In genomic region chr7:116308632-116308991, GRCm38 (mm10) we compare ENCODE assay signal across 7 mouse cellular contexts. TPM values are rescaled to one million over a fixed set of nuclear protein-coding genes. Genes with fewer than 3 reads are reported as not detected.
DNase-seq lines count a peak whose midpoint lies in the region; ATAC-seq and TF ChIP-seq lines count a peak whose summit lies in the region.

No protein-coding gene starts in this region.

- H3K36me3 ChIP-seq in ES-E14 (ENCODE audit: control insufficient read depth, insufficient read depth, low read length, poor library complexity, severe bottlenecking) = no peaks in the 10 kb centered on the region; the same call in 1 of the 2 replicates
- no peaks in the 10 kb centered on the region for H3K36me3 ChIP-seq in forebrain, postnatal 0 days (ENCODE audit: insufficient read depth)
- H3K36me3 ChIP-seq in limb, embryonic 11.5 days (ENCODE audit: control insufficient read depth, insufficient read depth, low read length) = no peaks in the 10 kb centered on the region
- H3K36me3 ChIP-seq in neural tube, embryonic 13.5 days = no peaks in the 10 kb centered on the region

- H3K27ac ChIP-seq in ES-E14 (ENCODE audit: insufficient read depth, low read depth, low read length, poor library complexity, severe bottlenecking) = peak overlapping the region; percentile 98
- H3K27ac ChIP-seq in forebrain, postnatal 0 days (ENCODE audit: low read depth, low read length) = no peak overlapping the region
- no peak overlapping the region for H3K27ac ChIP-seq in limb, embryonic 11.5 days (replicated peaks; ENCODE audit: low read depth, low read length)
- no peak overlapping the region for H3K27ac ChIP-seq in neural tube, embryonic 13.5 days (replicated peaks)

- peak overlapping the region; percentile 89 to 98 for H3K4me3 ChIP-seq in ES-E14 (ENCODE audit: insufficient read depth in 1 of 2, low read depth in 1 of 2, low read length in 2 of 2, poor library complexity in 1 of 2, severe bottlenecking in 1 of 2)
- H3K4me3 ChIP-seq in forebrain, postnatal 0 days (ENCODE audit: low read depth, low read length) = peak overlapping the region; percentile 60
- peak overlapping the region; percentile 61 for H3K4me3 ChIP-seq in limb, embryonic 11.5 days (ENCODE audit: low read depth, low read length)
- peak overlapping the region; percentile 71 for H3K4me3 ChIP-seq in neural tube, embryonic 13.5 days

- WGBS in forebrain, postnatal 0 days = 9% methylated on average over 15 of the region's 16 CpGs
- 6% methylated on average over 15 of the region's 16 CpGs for WGBS in limb, embryonic 11.5 days
- 3% methylated on average over 16 of the region's 16 CpGs for WGBS in neural tube, embryonic 13.5 days

- no peaks in the 10 kb centered on the region for H3K9me3 ChIP-seq in ES-E14 (ENCODE audit: control insufficient read depth, insufficient read depth, low read depth, low read length)
- H3K9me3 ChIP-seq in forebrain, postnatal 0 days (ENCODE audit: low read length) = no peaks in the 10 kb centered on the region
- no peaks in the 10 kb centered on the region for H3K9me3 ChIP-seq in limb, embryonic 11.5 days (ENCODE audit: control insufficient read depth, low read length)
- no peaks in the 10 kb centered on the region for H3K9me3 ChIP-seq in neural tube, embryonic 13.5 days

- peak; percentile 71 for DNase-seq in ES-E14 (ENCODE audit: low read depth, low spot score)
- DNase-seq in forebrain, postnatal 0 days = peak; percentile 25
- DNase-seq in limb, embryonic 11.5 days (ENCODE audit: low spot score) = no peak
- DNase-seq in gastrocnemius, postnatal 25 days = no peak
- no peak for DNase-seq in left cerebral cortex, adult 8-10 months (ENCODE audit: low spot score in 2 of 2)

- peak overlapping the region; percentile 88 for H3K9ac ChIP-seq in ES-E14 (ENCODE audit: insufficient read depth, low read depth, low read length, poor library complexity, severe bottlenecking)
- H3K9ac ChIP-seq in forebrain, postnatal 0 days = no peak overlapping the region
- H3K9ac ChIP-seq in limb, embryonic 11.5 days (ENCODE audit: low read length) = no peak overlapping the region
- peak overlapping the region; percentile 43; the same call in 1 of the 2 replicates for H3K9ac ChIP-seq in neural tube, embryonic 13.5 days

- peaks cover 17% of the 10 kb centered on the region; the same call in 1 of the 2 replicates for H3K27me3 ChIP-seq in forebrain, postnatal 0 days (ENCODE audit: insufficient read depth, low read length)
- peaks cover 10% of the 10 kb centered on the region; the same call in 1 of the 2 replicates for H3K27me3 ChIP-seq in limb, embryonic 11.5 days (ENCODE audit: control insufficient read depth, insufficient read depth, low read length)
- peaks cover 20% of the 10 kb centered on the region for H3K27me3 ChIP-seq in neural tube, embryonic 13.5 days

- ATAC-seq in CD4-positive, CD25-positive, alpha-beta regulatory T cell, adult 4 months = peak; percentile 18
- 0 out of 2 replicates have a peak, but pooled peaks have one; percentile 30 for ATAC-seq in forebrain, postnatal 0 days
- no peak; the same call in none of the 2 replicates for ATAC-seq in limb, embryonic 11.5 days (ENCODE audit: insufficient number of reproducible peaks, low FRiP score, low TSS enrichment, low read depth)
- ATAC-seq in neural tube, embryonic 13.5 days (ENCODE audit: low read depth) = 0 out of 2 replicates have a peak, but pooled peaks have one; percentile 4

- in situ Hi-C loops in ES-E14 (cut with MboI; ENCODE audit: low sequenced_read_pairs in 2 of 2, unreplicated experiment in 2 of 2) = no loop called here

- H3K4me1 ChIP-seq in ES-E14 (ENCODE audit: control insufficient read depth in 2 of 2, insufficient read depth in 2 of 2, low read length in 2 of 2, poor library complexity in 1 of 2) = peaks cover 4 to 13% of the 10 kb centered on the region in 2 experiments; a peak in 3 of 4 replicates
- H3K4me1 ChIP-seq in forebrain, postnatal 0 days (ENCODE audit: insufficient read depth) = no peaks in the 10 kb centered on the region
- peaks cover 3% of the 10 kb centered on the region; the same call in 1 of the 2 replicates for H3K4me1 ChIP-seq in limb, embryonic 11.5 days (ENCODE audit: control insufficient read depth, insufficient read depth, low read length)
- H3K4me1 ChIP-seq in neural tube, embryonic 13.5 days (replicated peaks) = peaks cover 31% of the 10 kb centered on the region

- H3K4me2 ChIP-seq in forebrain, postnatal 0 days (ENCODE audit: low read depth) = peak overlapping the region; percentile 100
- peak overlapping the region; percentile 100 for H3K4me2 ChIP-seq in limb, embryonic 11.5 days (ENCODE audit: low read depth, severe bottlenecking)
- peak overlapping the region; percentile 100 for H3K4me2 ChIP-seq in neural tube, embryonic 13.5 days

- TF ChIP-seq CTCF in forebrain, postnatal 0 days (IDR thresholded peaks at IDR 0.05; ENCODE audit: low read depth) = no peak

TF ChIP-seq in ES-E14, 5 proteins besides CTCF, POLR2A, EP300 and RAD21:
- TF ChIP-seq HCFC1 (IDR thresholded peaks at IDR 0.05; ENCODE audit: borderline replicate concordance, insufficient read depth, low read length) (no peak), ZNF384 (IDR thresholded peaks at IDR 0.05; ENCODE audit: low read depth, low read length) (no peak), MAFK (IDR thresholded peaks at IDR 0.05; ENCODE audit: insufficient read depth, low read depth, low read length) (no peak), CHD2 (IDR thresholded peaks at IDR 0.05; ENCODE audit: low read depth, low read length) (no peak), ZC3H11A (IDR thresholded peaks at IDR 0.05; ENCODE audit: borderline replicate concordance, low read depth, low read length) (no peak)
TF ChIP-seq in ES-E14: peak in this region for 0.

RNA-seq across cellular contexts. Expression of gene Plekha7, which starts 0.4 kb away (rescaled TPM):
- polyA plus RNA-seq in CD4-positive, CD25-positive, alpha-beta regulatory T cell, adult 4 months (2017; shearing (Covaris generic)) = 10 to 100 TPM in 1 of 2 experiments, 1 to 10 TPM in 1; 4.9 to 17.0 TPM
- 38.0 and 56.4 TPM in 2 replicates for total RNA-seq in ES-E14 (2012; rRNA removed)
- 9.9 and 17.0 TPM in 2 replicates for total RNA-seq in forebrain, postnatal 0 days (2014; rRNA removed)
- polyA plus RNA-seq in forebrain, postnatal 0 days (2015; fragmentation: Nextera tagmentation; extraction: Ambion mirVana) = 3.3 and 5.4 TPM in 2 replicates
- 3.7 and 4.0 TPM in 2 replicates for polyA plus RNA-seq in limb, embryonic 11.5 days (2014; fragmentation: Nextera tagmentation; extraction: Ambion mirVana)
- polyA plus RNA-seq in neural tube, embryonic 13.5 days (2015; fragmentation: Nextera tagmentation; extraction: Ambion mirVana) = 6.7 and 7.9 TPM in 2 replicates
- 1 to 10 TPM; 1.4 to 1.7 TPM for total RNA-seq in gastrocnemius, postnatal 25 days (2021)
- total RNA-seq in left cerebral cortex, adult 8-10 months (2022) = 10 to 100 TPM; 24.7 to 30.1 (median 27.0) TPM

RNA-seq across cellular contexts. Expression of gene Rps13, which starts 25.4 kb away (rescaled TPM):
- polyA plus RNA-seq in CD4-positive, CD25-positive, alpha-beta regulatory T cell, adult 4 months (2017; shearing (Covaris generic)) = 1,000 to 10,000 TPM; 1,071 to 1,073 TPM
- 801 and 1,038 TPM in 2 replicates for total RNA-seq in ES-E14 (2012; rRNA removed)
- 588 and 1,020 TPM in 2 replicates for total RNA-seq in forebrain, postnatal 0 days (2014; rRNA removed)
- polyA plus RNA-seq in forebrain, postnatal 0 days (2015; fragmentation: Nextera tagmentation; extraction: Ambion mirVana) = 505 and 644 TPM in 2 replicates
- 957 and 981 TPM in 2 replicates for polyA plus RNA-seq in limb, embryonic 11.5 days (2014; fragmentation: Nextera tagmentation; extraction: Ambion mirVana)
- 578 and 606 TPM in 2 replicates for polyA plus RNA-seq in neural tube, embryonic 13.5 days (2015; fragmentation: Nextera tagmentation; extraction: Ambion mirVana)
- 100 to 1,000 TPM; 232 to 233 TPM for total RNA-seq in gastrocnemius, postnatal 25 days (2021)
- 100 to 1,000 TPM; 189 to 241 (median 224) TPM for total RNA-seq in left cerebral cortex, adult 8-10 months (2022)

Comparison
In these comparisons a context has a peak if more than half of its experiments do, and no peak if none do; other contexts are left out.
1. DNase-seq: peak in ES-E14 (single experiment) and forebrain, postnatal 0 days (single experiment); none in limb, embryonic 11.5 days (single experiment), gastrocnemius, postnatal 25 days (single experiment) and left cerebral cortex, adult 8-10 months (0 of 2).
2. H3K9ac ChIP-seq: peak in ES-E14 (single experiment) and neural tube, embryonic 13.5 days (single experiment); none in forebrain, postnatal 0 days (single experiment) and limb, embryonic 11.5 days (single experiment).
3. Peak in every context shown above with its lines, with median percentiles within 50 percentile points of each other: H3K4me3 ChIP-seq and H3K4me2 ChIP-seq.